Mouse (Mus musculus): Measurements from ENCODE around the gene Ephx3.
A peak's percentile ranks its signal among the peaks of the same experiment; 100 is the strongest.
"Not testable (repeated sequence)": the region's sequence is repeated elsewhere in the genome, so short reads cannot be mapped to it uniquely, and the experiment has no call there.

The Ephx3 gene

GRCm38 (mm10) chr17:32188863-32189636, at the start of gene Ephx3:
TSS of gene Ephx3 (minus strand) at chr17:32189549.
- no peak for DNase-seq (ENCODE audit: low spot score)

- DNase-seq (ENCODE audit: low spot score), result no peak
Measured at GRCm38 (mm10) chr17:32238589-32238988, 49.2 kb upstream of the Ephx3 start.

GRCm38 (mm10) chr17:32235534-32236191, 46.3 kb upstream of the Ephx3 start:
- DNase-seq (ENCODE audit: low spot score), result peak; percentile 24

GRCm38 (mm10) chr17:32233174-32233573, 43.8 kb upstream of the Ephx3 start:
- DNase-seq (ENCODE audit: low spot score), result no peak

- DNase-seq (ENCODE audit: low spot score), result no peak
Measured at GRCm38 (mm10) chr17:32229256-32229655, 39.9 kb upstream of the Ephx3 start.

DNA sequence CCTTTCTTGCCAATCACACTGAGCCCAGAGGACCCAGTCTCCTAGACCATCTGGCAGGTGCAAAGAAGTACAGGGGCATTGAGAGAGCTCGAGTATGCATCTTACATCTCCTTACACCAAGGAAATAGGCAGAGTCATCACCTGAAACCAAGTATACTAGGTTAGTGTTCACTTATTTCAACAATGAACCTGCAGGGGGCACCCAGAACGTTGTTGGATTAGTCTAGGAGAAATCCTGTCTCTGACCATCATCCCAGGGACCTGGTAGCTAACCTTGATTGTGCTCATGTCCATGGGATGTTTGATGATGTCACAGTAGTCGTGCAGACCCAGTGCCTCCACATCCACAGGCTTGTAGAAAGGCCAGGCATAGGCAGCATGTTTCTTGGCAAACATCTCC, 31.5 kb upstream of the Ephx3 start:
- no peak for DNase-seq (ENCODE audit: low spot score)

DNA sequence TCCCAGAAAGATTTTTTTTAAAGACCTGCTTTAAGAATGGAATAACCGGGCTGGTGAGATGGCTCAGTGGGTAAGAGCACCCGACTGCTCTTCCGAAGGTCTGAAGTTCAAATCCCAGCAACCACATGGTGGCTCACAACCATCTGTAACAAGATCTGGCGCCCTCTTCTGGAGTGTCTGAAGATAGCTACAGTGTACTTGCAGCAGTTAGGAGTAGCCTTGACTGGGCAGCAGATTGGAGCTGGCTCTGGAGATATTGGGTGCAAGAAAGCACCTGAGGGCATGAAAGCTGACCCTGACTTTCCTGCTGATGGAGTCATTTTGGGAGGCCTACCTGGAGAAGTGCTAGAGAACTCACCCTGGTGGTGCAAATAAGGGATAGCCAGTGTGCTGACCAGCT, 26.2 kb upstream of the Ephx3 start:
- DNase-seq (ENCODE audit: low spot score), result not testable (repeated sequence)

DNA sequence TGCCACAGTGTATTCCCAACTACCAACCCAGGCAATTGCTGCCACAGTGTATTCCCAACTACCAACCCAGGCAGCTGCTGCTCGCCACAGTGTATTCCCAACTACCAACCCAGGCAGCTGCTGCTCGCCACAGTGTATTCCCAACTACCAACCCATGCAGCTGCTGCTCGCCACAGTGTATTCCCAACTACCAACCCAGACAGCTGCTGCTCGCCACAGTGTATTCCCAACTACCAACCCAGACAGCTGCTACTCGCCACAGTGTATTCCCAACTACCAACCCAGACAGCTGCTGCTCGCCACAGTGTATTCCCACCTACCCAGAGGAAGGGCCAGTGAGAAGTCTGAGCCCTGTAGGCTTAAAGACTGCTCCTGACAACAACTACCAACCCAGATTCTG, 22.2 kb upstream of the Ephx3 start:
- DNase-seq (ENCODE audit: low spot score), result not testable (repeated sequence)

GRCm38 (mm10) chr17:32209752-32210151, 20.4 kb upstream of the Ephx3 start:
- peak; percentile 32 for DNase-seq (ENCODE audit: low spot score)

- no peak for DNase-seq (ENCODE audit: low spot score)
Measured at GRCm38 (mm10) chr17:32209144-32209543, 19.8 kb upstream of the Ephx3 start.

GRCm38 (mm10) chr17:32207586-32208245, 18.4 kb upstream of the Ephx3 start:
- no peak for DNase-seq (ENCODE audit: low spot score)

DNA sequence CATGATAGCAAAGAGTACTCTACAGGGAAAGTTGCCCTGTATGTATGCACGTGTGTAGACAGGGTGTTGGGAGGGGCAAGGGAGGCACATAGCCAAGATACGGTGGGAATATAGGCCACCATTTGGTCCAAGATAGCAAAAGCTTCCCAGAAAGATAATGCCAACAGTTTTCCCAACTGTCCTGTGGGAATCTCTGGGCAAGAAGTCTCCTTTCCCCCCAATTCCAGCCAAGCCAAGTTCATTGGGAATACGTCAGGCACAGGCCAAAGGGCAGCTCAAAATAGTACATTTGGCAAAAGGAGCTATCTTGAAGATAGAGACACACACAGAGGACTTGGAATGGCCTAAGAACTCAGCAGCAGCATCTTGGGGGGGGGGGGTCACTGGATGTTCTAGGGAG, 16.0 kb upstream of the Ephx3 start:
- no peak for DNase-seq (ENCODE audit: low spot score)

DNA sequence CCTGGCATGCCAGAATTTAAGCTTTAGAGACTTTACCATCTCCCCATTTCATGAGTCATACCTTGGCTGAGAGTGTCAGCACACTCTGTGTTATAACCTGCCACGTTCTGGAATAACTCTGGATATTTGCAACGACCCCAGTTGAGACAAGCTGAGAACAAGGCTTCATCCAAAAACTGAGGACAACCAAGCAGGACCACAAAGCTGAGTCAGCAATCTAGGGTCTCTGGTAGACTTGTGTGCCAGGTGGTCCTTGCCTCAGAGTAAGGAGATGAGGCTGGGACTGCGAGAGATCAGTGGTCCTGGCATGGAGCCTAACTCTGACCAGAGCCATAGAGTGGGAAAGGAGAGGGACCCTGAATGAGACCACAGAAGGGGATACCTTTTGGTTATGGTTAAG, 13.6 kb upstream of the Ephx3 start:
- no peak for DNase-seq (ENCODE audit: low spot score)

GRCm38 (mm10) chr17:32201086-32201485, 11.7 kb upstream of the Ephx3 start:
- no peak for DNase-seq (ENCODE audit: low spot score)

- no peak for DNase-seq (ENCODE audit: low spot score)
Measured at GRCm38 (mm10) chr17:32199796-32200195, 10.4 kb upstream of the Ephx3 start.

- no peak for DNase-seq (ENCODE audit: low spot score)
Measured at GRCm38 (mm10) chr17:32197156-32197555, 7.8 kb upstream of the Ephx3 start.

DNA sequence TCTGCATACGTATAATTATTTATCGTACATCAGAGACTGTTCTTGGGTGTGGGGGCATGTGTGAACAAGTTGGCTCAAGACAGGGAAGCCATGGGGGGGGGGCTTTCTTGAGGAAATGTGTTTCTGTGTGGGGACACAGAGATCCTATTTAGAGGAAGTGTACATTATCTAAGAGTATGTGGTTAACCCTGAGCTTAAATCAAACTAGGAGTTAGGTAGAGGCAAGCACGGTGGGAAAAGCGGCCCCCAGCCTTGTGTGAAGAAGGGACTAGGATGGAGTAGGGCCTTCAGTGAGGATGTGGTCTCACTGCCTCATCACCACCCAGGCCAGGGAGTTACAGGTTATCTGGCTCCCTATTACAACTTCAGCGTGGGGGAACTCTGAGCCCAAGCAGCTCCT, 6.4 kb upstream of the Ephx3 start:
- no peak for DNase-seq (ENCODE audit: low spot score)

DNA sequence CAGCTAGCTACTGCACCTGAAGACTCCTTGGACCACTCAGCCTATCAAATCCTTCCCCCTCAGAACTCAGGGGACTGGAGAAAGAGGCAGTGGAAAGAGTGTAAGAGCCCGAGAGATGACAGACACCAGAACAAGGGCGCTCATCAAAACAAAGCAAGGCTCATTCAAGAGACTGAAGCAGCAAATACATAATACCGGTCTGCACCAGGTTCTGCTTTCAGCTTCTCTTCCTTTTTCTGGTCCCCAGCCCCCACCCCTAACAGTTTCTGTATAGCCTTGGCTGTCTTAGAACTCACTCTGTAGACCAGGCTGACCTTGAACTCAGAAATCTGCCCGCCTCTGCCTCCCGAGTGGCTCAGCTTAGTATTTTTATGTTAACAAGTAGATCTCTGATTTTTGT, 3.7 kb upstream of the Ephx3 start:
- no peak for DNase-seq (ENCODE audit: low spot score)

GRCm38 (mm10) chr17:32189850-32190249, 501 bp upstream of the Ephx3 start:
- no peak for DNase-seq (ENCODE audit: low spot score)

DNA sequence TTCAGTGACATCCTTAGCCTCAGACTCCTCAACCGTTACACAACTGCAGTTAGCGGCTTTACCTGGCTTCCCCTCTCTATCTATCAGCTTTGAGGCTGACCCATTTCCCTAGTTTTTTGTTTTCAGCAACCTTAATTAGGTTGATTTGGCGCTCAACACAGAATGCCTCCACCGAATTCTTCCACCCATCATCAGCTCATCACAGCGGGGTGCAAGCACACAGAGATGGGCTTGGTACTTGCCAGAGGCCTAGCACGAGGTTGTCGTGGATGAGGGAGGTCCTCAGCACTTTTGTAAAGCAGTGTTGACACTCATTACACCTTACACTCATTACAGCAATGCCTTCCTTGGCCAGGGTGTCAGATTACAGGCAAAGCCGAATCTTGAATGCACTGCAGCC, 6.3 kb downstream of the Ephx3 start:
- DNase-seq (ENCODE audit: low spot score), result no peak

DNA sequence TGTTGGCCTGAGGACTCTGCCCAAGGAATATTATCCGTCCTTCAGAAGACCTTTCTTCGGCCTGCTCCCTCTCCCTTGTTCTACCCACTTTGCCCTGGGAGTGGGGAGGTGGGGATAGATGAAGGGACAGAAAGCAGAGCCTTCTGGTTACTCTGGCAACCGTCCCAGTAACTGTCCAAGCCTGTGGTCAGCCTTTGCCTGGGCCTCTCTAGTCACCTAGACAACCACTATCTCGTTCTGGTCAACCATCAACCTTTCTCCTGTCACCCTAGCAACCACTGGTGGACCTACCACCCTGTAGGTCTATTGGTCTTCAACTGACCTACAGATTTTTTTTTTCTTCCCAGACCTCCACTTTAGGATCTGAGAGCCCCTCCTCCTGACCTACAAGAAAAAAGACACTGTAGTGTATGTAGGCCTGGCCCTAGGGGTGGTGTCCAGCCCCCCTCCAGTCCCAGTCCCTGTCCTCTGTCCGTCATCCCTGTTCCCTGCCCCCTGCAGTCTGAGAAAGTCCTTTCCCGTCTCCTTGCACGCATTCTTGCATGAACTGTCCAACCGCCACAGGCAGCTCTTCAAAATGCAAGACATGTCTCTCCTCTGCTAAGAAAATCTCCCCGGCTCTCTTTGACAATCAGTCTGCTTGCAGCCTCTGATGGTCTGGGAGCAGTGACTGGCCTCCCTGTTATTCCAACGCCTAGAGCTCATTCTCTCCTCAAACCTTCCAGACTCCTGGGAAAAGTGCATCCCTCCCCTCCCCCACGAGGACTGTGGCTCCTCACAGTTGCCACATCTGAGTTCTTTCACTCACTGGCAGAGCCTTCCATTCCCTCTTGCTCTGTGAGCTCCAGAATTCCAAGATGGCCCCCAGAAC, 9.5 kb downstream of the Ephx3 start:
- no peak for DNase-seq (ENCODE audit: low spot score)

- DNase-seq (ENCODE audit: low spot score), result no peak
Measured at GRCm38 (mm10) chr17:32176919-32177318, 12.4 kb downstream of the Ephx3 start.

Measured in ovary, postnatal 10 days (tissue).